Mouse (Mus musculus) spleen, adult 2 months (tissue): Measurements from ENCODE around the gene Ptms. TPM values are rescaled to one million over a fixed set of nuclear protein-coding genes. Genes with fewer than 3 reads are reported as not detected.

ENCODE experiments used
- DNase-seq, 2 experiments: peaks; one replicate each; pipeline versions ENCODE4 v3.0.0 to v3.0.0-alpha.2; 2012 to 2021; ENCODE audit warnings: low spot score in 2 of 2, low read depth in 1 of 2
- H3K27ac ChIP-seq: fragments of 200-500 bp; 2 replicates; pipeline ENCODE4 v1.5.1; 2012; ENCODE audit warnings: low read length, inconsistent platforms; ENCODE audit not compliant: insufficient read depth
- H3K27me3 ChIP-seq: fragments of 200-500 bp; 2 replicates; pipeline ENCODE4 v1.6.1; 2012; ENCODE audit warnings: mild to moderate bottlenecking, moderate library complexity, low read length, inconsistent platforms; ENCODE audit not compliant: control insufficient read depth, insufficient read depth
- H3K36me3 ChIP-seq: fragments of 200-500 bp; 2 replicates; pipeline ENCODE4 v1.6.1; 2012; ENCODE audit warnings: mild to moderate bottlenecking, low read length, inconsistent platforms; ENCODE audit not compliant: control insufficient read depth, insufficient read depth
- H3K4me1 ChIP-seq: fragments of 200-500 bp; 2 replicates; pipeline ENCODE4 v1.6.1; 2011; ENCODE audit warnings: inconsistent platforms; ENCODE audit not compliant: control insufficient read depth, insufficient read depth, insufficient read length
- H3K4me3 ChIP-seq: fragments of 200-500 bp; 2 replicates; pipeline ENCODE4 v1.5.1; 2011; ENCODE audit warnings: mild to moderate bottlenecking, inconsistent platforms; ENCODE audit not compliant: insufficient read depth, insufficient read length; ENCODE audit errors: extremely low read depth
- CTCF ChIP-seq: fragments of 200-500 bp; IDR thresholded peaks from 2 replicates; pipeline ENCODE4 v1.5.1; 2011; ENCODE audit warnings: mild to moderate bottlenecking, inconsistent platforms; ENCODE audit not compliant: insufficient read depth, insufficient read length, insufficient replicate concordance; ENCODE audit errors: extremely low read depth
- POLR2A ChIP-seq: fragments of 200-500 bp; IDR thresholded peaks from 2 replicates; pipeline ENCODE4 v1.6.1; 2011; ENCODE audit warnings: low read depth, low read length, inconsistent platforms
- WGBS: fragments of 180-500 bp; shearing (Covaris S2); methylation state at CpG from one replicate; pipeline ENCODE4 v1.1.7; 2018; 5-methylcytosine and 5-hydroxymethylcytosine counted together
- polyA plus RNA-seq: library from polyadenylated mRNA; depleted of rRNA; stranded (reverse); fragments of >200 nt; gene quantifications from 2 replicates; pipeline ENCODE4 v1.2.3, GENCODE M21; 2012; rRNA removed

The Ptms gene
- 450 and 549 TPM in 2 replicates for polyA plus RNA-seq

DNA sequence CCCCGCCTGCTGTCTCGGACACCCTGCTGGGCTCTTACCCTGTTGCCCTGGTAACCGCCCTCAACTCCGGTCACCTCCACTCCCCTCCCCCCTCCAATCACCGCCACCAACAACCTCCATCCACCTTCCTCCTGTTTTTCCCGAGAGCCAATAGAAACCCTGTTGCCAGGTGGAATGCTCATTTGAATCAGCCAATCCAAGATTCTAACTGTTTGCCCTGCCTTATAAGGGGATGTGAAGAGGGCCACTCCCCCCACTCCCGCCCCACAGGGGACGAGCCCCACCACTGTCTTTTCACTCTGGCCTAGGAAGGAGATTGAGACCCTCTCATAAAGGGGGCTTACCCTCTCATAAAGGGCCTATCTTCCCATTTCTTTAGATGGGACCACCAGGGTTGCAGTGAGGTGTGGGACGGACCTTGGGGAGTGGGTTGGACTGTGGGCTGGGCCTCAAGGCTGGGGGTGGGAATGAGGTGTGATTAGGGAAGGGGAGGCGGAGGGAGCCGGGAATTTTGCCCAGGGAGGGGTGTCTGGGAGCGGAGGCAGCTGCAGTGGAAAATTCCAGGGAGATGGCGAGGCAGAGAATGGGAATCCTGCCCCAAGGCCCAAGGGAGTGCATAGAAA lies at the start of gene Ptms:
Ptms (minus strand) TSS at position 409 of the 623 bp plus-strand sequence.
- 29% methylated on average over 13 of the region's 13 CpGs for WGBS
- H3K4me1 ChIP-seq: peaks cover 9% of the 10 kb centered on the region; the same call in 1 of the 2 replicates
- H3K27me3 ChIP-seq: peaks cover 7% of the 10 kb centered on the region
- no peak for TF ChIP-seq CTCF
- no peak for TF ChIP-seq POLR2A
- H3K36me3 ChIP-seq: no peaks in the 10 kb centered on the region
- DNase-seq: peak; percentile 56 to 69
- peak within 1 kb of the TSS; percentile 22; the same call in 1 of the 2 replicates for H3K4me3 ChIP-seq
- H3K27ac ChIP-seq: peak within 1 kb of the TSS; percentile 83

DNA sequence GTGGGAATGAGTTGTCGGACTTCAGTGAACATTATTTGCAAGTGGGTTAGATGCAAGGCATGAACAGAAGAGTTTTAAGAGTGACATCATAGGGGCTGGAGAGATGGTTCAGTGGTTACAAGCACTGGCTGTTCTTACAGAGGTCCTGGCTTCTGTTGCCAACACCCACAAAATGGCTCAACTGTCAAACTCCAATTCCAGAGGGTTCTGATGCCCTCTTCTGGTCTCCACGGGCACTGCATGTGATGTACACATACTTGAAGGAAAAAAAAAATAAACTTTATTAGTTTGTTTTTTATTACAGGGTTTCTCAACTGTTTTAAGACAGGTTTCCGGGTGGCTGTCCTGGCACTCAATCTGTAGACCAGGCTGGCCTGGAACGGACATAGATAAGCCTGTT lies 47.9 kb upstream of the Ptms start:
- Histone ChIP-seq H3K36me3 (no peaks in the 10 kb centered on the region), H3K27ac (no peak overlapping the region), H3K4me1 (peaks cover 7% of the 10 kb centered on the region; the same call in 1 of the 2 replicates), H3K4me3 (no peak overlapping the region), H3K27me3 (no peaks in the 10 kb centered on the region)
- 88% methylated on average over 4 of the region's 4 CpGs for WGBS
- TF ChIP-seq POLR2A: no peak
- peak; percentile 13; the same call in 1 of the 2 replicates for TF ChIP-seq CTCF
- peak; percentile 22 to 39 for DNase-seq

GRCm38 (mm10) chr6:124966466-124967118 lies 46.7 kb upstream of the Ptms start:
- WGBS: 93% methylated on average over 7 of the region's 7 CpGs
- Histone ChIP-seq H3K27me3 (no peaks in the 10 kb centered on the region), H3K4me3 (no peak overlapping the region), H3K36me3 (no peaks in the 10 kb centered on the region), H3K27ac (no peak overlapping the region), H3K4me1 (peaks cover 7% of the 10 kb centered on the region; the same call in 1 of the 2 replicates)
- peak in 1 of 2 experiments; percentile 7 for DNase-seq
- TF ChIP-seq CTCF (no peak), POLR2A (no peak)

DNA sequence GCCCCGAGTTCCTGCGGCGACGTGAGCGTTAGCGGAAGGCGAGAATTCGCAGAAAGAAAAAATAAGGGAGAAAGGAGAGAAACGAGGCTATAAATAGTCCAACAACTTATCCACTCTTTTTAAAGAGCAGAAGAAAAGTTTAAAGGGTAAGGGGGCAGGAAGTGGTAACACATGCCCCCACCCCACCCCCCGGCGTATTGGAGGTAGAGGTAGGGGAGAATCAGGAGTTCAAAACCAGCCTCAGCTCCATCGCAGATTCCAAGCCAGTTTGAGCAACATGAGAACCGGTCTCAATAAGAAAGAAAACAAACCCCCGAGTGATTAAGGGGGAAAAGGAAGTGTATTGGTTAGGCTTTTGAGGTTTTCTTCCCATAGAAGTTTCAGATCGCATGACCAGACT lies 45.8 kb upstream of the Ptms start:
- Histone ChIP-seq H3K4me3 (peak overlapping the region; percentile 69), H3K27me3 (no peaks in the 10 kb centered on the region), H3K27ac (peak overlapping the region; percentile 86), H3K4me1 (peaks cover 7% of the 10 kb centered on the region; the same call in 1 of the 2 replicates), H3K36me3 (0 out of 2 replicates have a peak, but pooled peaks cover 3% of the 10 kb centered on the region)
- 1% methylated on average over 15 of the region's 15 CpGs for WGBS
- peak in 1 of 2 experiments; percentile 2 for DNase-seq
- TF ChIP-seq CTCF (no peak), POLR2A (no peak)

DNA sequence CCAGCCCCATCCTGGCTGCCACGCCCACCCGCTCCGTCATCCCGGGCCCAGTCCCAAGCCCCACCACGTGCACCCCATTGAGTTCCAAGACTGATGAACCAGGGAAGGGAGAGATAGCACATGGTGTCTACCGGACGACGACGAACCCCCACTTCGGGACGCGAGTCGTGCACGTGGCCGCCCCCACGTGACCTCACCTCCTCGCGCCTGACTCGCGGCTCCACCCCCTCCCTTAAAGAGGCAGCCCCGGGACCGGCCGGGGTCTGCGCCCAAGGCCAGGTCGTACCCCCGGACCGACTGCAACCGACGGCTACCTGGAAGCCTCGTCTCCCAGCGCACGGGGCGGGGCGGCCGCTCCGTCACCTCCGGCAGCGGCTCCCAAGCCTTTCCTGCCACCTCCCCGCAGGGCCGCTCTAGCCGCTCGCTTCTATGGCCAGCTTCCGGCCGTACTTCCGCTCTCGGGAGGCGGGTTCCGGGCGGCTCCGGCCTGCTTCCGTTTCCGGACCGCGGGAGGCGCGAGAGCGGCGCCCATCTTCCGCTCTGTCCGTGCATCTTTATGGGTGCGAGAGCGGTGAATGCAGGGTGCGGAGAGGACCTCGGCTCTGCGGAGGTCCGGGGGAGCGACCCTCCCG lies 45.3 kb upstream of the Ptms start, which contains the start of gene Cops7a:
Cops7a (minus strand) TSS at position 451 of the 632 bp plus-strand sequence.
- Histone ChIP-seq H3K4me3 (peak within 1 kb of the TSS; percentile 69), H3K4me1 (peaks cover 7% of the 10 kb centered on the region; the same call in 1 of the 2 replicates), H3K27me3 (no peaks in the 10 kb centered on the region), H3K27ac (peak within 1 kb of the TSS; percentile 92), H3K36me3 (0 out of 2 replicates have a peak, but pooled peaks cover 3% of the 10 kb centered on the region)
- TF ChIP-seq CTCF (no peak), POLR2A (peak; percentile 81)
- WGBS: under 1% methylated on average over 68 of the region's 68 CpGs
- peak; percentile 90 to 98 for DNase-seq

GRCm38 (mm10) chr6:124964638-124965037 lies 44.7 kb upstream of the Ptms start:
- no peaks in the 10 kb centered on the region for H3K27me3 ChIP-seq
- H3K27ac ChIP-seq: no peak overlapping the region
- TF ChIP-seq CTCF (no peak), POLR2A (no peak)
- H3K36me3 ChIP-seq: peaks cover 6% of the 10 kb centered on the region
- peaks cover 7% of the 10 kb centered on the region; the same call in 1 of the 2 replicates for H3K4me1 ChIP-seq
- peak in 1 of 2 experiments; percentile 3 for DNase-seq
- WGBS: 7% methylated on average over 16 of the region's 16 CpGs
- peak overlapping the region; percentile 69; the same call in 1 of the 2 replicates for H3K4me3 ChIP-seq
